Mouse (Mus musculus) intestine, postnatal 0 days (tissue): ENCODE data around the gene Pax5. TPM values are rescaled to one million over a fixed set of nuclear protein-coding genes. Genes with fewer than 3 reads are reported as not detected.

ENCODE experiments used
- ATAC-seq: fragments of 200-750 bp; cut with Nextera tagmentation; 2 replicates; pipeline ENCODE4 v1.8.0; 2017; ENCODE audit warnings: mild to moderate bottlenecking, moderate TSS enrichment, moderate library complexity
- H3K27ac ChIP-seq: fragments of 300-500 bp; sonication (generic); 2 replicates; pipeline ENCODE4 v1.5.1; 2014; ENCODE audit warnings: mild to moderate bottlenecking, low read depth, low read length, moderate library complexity
- H3K27me3 ChIP-seq: fragments of 300-500 bp; sonication (generic); replicated peaks from 2 replicates; pipeline ENCODE4 v1.6.1; 2014; ENCODE audit warnings: low read length, mixed read lengths; ENCODE audit not compliant: control insufficient read depth, insufficient read depth
- H3K36me3 ChIP-seq: fragments of 300-500 bp; sonication (generic); 2 replicates; pipeline ENCODE4 v1.6.1; 2014; ENCODE audit warnings: mild to moderate bottlenecking, moderate library complexity; ENCODE audit not compliant: control insufficient read depth, insufficient read depth
- H3K4me1 ChIP-seq: fragments of 300-500 bp; sonication (generic); replicated peaks from 2 replicates; pipeline ENCODE4 v1.6.1; 2014; ENCODE audit warnings: antibody characterized with exemption, low read length, mixed read lengths; ENCODE audit not compliant: control insufficient read depth, insufficient read depth
- H3K4me2 ChIP-seq: fragments of 300-500 bp; sonication (generic); replicated peaks from 2 replicates; pipeline ENCODE4 v1.6.1; 2014; ENCODE audit warnings: low read depth, mild to moderate bottlenecking, moderate library complexity
- H3K4me3 ChIP-seq: fragments of 300-500 bp; sonication (generic); 2 replicates; pipeline ENCODE4 v1.5.1; 2014; ENCODE audit warnings: low read depth, low read length
- H3K9ac ChIP-seq: fragments of 300-500 bp; sonication (generic); 2 replicates; pipeline ENCODE4 v1.6.1; 2014; ENCODE audit warnings: mild to moderate bottlenecking, low read depth, low read length
- H3K9me3 ChIP-seq: fragments of 300-500 bp; sonication (generic); 2 replicates; pipeline ENCODE4 v1.6.1; 2016; ENCODE audit warnings: mixed run types; ENCODE audit not compliant: control insufficient read depth
- CTCF ChIP-seq: sonication (generic); IDR thresholded peaks from 2 replicates; pipeline ENCODE4 v1.5.1; 2016; ENCODE audit warnings: low read depth, mild to moderate bottlenecking, control low read depth, antibody characterized with exemption, moderate library complexity
- WGBS: fragments of 180-500 bp; shearing (Covaris S2); extraction: QIAGEN DNeasy Blood & Tissue Kit; methylation state at CpG from one replicate; pipeline ENCODE4 v1.1.7; 2014; 5-methylcytosine and 5-hydroxymethylcytosine counted together
- microRNA-seq: library from miRNA; unstranded; fragments of <30 nt; microRNA quantifications from one replicate; pipeline ENCODE4, GENCODE M21; 2016
- polyA plus RNA-seq: library from polyadenylated mRNA; unstranded; fragments of >200 nt; fragmentation: Nextera tagmentation; extraction: Ambion mirVana; gene quantifications from 2 replicates; pipeline ENCODE4 v1.2.1, GENCODE M21; 2015

Pax5 gene
- polyA plus RNA-seq, 1 experiment from 2014 or later: 0.01 TPM

GRCm38 (mm10) chr4:44488219-44488618, 222.1 kb downstream of the Pax5 start:
- TF ChIP-seq CTCF: no peak
- H3K4me3 ChIP-seq: no peak overlapping the region
- H3K9me3 ChIP-seq: no peaks in the 10 kb centered on the region
- H3K27me3 ChIP-seq: no peaks in the 10 kb centered on the region
- no peak overlapping the region for H3K9ac ChIP-seq
- ATAC-seq: no peak
- H3K4me2 ChIP-seq: no peak overlapping the region
- WGBS: 57% methylated on average over 8 of the region's 8 CpGs
- no peaks in the 10 kb centered on the region for H3K36me3 ChIP-seq
- no peaks in the 10 kb centered on the region for H3K4me1 ChIP-seq
- H3K27ac ChIP-seq: no peak overlapping the region

GRCm38 (mm10) chr4:44482851-44483250, 227.4 kb downstream of the Pax5 start:
- no peaks in the 10 kb centered on the region for H3K9me3 ChIP-seq
- no peak for ATAC-seq
- no peaks in the 10 kb centered on the region for H3K27me3 ChIP-seq
- no peaks in the 10 kb centered on the region for H3K36me3 ChIP-seq
- no peak for TF ChIP-seq CTCF
- 82% methylated on average over 9 of the region's 9 CpGs for WGBS
- no peak overlapping the region for H3K4me3 ChIP-seq
- H3K9ac ChIP-seq: no peak overlapping the region
- no peak overlapping the region for H3K4me2 ChIP-seq
- no peak overlapping the region for H3K27ac ChIP-seq
- no peaks in the 10 kb centered on the region for H3K4me1 ChIP-seq

GRCm38 (mm10) chr4:44479755-44480154, 230.5 kb downstream of the Pax5 start:
- H3K27ac ChIP-seq: no peak overlapping the region
- 0 out of 2 replicates have a peak, but pooled peaks have one; percentile 22 for TF ChIP-seq CTCF
- no peaks in the 10 kb centered on the region for H3K9me3 ChIP-seq
- no peak for ATAC-seq
- no peaks in the 10 kb centered on the region for H3K36me3 ChIP-seq
- H3K4me1 ChIP-seq: no peaks in the 10 kb centered on the region
- H3K4me3 ChIP-seq: no peak overlapping the region
- 92% methylated on average over 1 of the region's 1 CpGs for WGBS
- H3K9ac ChIP-seq: no peak overlapping the region
- H3K27me3 ChIP-seq: no peaks in the 10 kb centered on the region
- H3K4me2 ChIP-seq: no peak overlapping the region

Small RNAs within 50 kb of the gene (microRNA-seq; reads per million reads assigned to microRNA genes)
- gene Mir5120: not detected

Other genes starting within 250 kb of the Pax5 start
- 39.5 and 52.7 TPM in 2 replicates for gene Zcchc7, start 45.4 kb upstream of the Pax5 start, polyA plus RNA-seq